Mouse (Mus musculus): ENCODE measurements at regions not wholly inside any gene's neighbourhood (a gene's known extent, or its start where the extent isn't known, plus 50 kb on each side); places are given as distances from the start of the nearest gene placed in this dataset.
"Not testable (repeated sequence)": the region's sequence is repeated elsewhere in the genome, so short reads cannot be mapped to it uniquely, and the experiment has no call there.

- TF ChIP-seq TBP (IDR thresholded peaks at IDR 0.05; ENCODE audit: low read depth, low read length) (peak; percentile 100), POLR2AphosphoS2 (IDR thresholded peaks at IDR 0.05; ENCODE audit: low read length) (no peak), ZMIZ1 (IDR thresholded peaks at IDR 0.05; ENCODE audit: low read depth, low read length) (no peak)
Observed at GRCm38 (mm10) chr9:104399927-104400326, 62.4 kb upstream of the Acpp start (continued).

- TF ChIP-seq TBP (IDR thresholded peaks at IDR 0.05; ENCODE audit: low read depth, low read length): peak; percentile 95
Observed at GRCm38 (mm10) chr9:104398484-104398883, 60.9 kb upstream of the Acpp start.

GRCm38 (mm10) chr9:104387805-104388204, 50.3 kb upstream of the Acpp start:
- DNase-seq (ENCODE audit: low read depth, low spot score): no peak
- Histone ChIP-seq H3K36me3 (ENCODE audit: control insufficient read depth in 1 of 2, insufficient read depth in 2 of 2, low read length in 2 of 2) (no peaks in the 10 kb centered on the region), H3K27me3 (ENCODE audit: control insufficient read depth in 1 of 2, insufficient read depth in 2 of 2, low read length in 2 of 2) (no peaks in the 10 kb centered on the region), H3K4me3 (ENCODE audit: control insufficient read depth in 1 of 2, insufficient read depth in 1 of 2, low read depth in 2 of 2, low read length in 2 of 2) (no peak overlapping the region), H3K27ac (ENCODE audit: control insufficient read depth, low read depth, low read length) (no peak overlapping the region), H3K9me3 (replicated peaks; ENCODE audit: insufficient read depth, low read length) (no peaks in the 10 kb centered on the region), H3K9ac (ENCODE audit: control insufficient read depth, low read depth, low read length, poor library complexity, severe bottlenecking) (no peak overlapping the region), H3K4me1 (ENCODE audit: control insufficient read depth in 1 of 2, insufficient read depth in 2 of 2, low read length in 2 of 2) (no peaks in the 10 kb centered on the region), H3K79me2 (ENCODE audit: control insufficient read depth, insufficient read depth, low read length, poor library complexity) (no peaks in the 10 kb centered on the region)
- TF ChIP-seq E2F4 (IDR thresholded peaks at IDR 0.05; ENCODE audit: borderline replicate concordance, low read depth, low read length): no peak
- TF ChIP-seq BHLHE40 (IDR thresholded peaks at IDR 0.05; ENCODE audit: borderline replicate concordance, low read depth, low read length): no peak
- TF ChIP-seq JUND (IDR thresholded peaks at IDR 0.05; ENCODE audit: low read depth, low read length): no peak
- no peak for TF ChIP-seq HCFC1 (IDR thresholded peaks at IDR 0.05; ENCODE audit: low read depth, low read length)
- no peak for TF ChIP-seq ZNF384 (IDR thresholded peaks at IDR 0.05; ENCODE audit: low read depth, low read length)
- TF ChIP-seq MAZ (IDR thresholded peaks at IDR 0.05; ENCODE audit: low read depth, low read length): no peak
- TF ChIP-seq POLR2A (IDR thresholded peaks at IDR 0.05; ENCODE audit: control insufficient read depth in 1 of 2, insufficient read depth in 1 of 2, low read depth in 1 of 2, low read length in 2 of 2, poor library complexity in 1 of 2): no peak
- TF ChIP-seq MEF2A (IDR thresholded peaks at IDR 0.05; ENCODE audit: extremely low read depth, insufficient replicate concordance, low read depth, low read length, poor library complexity, severe bottlenecking): no peak

More at GRCm38 (mm10) chr9:104398484-104398883, 60.9 kb upstream of the Acpp start:
- not testable (repeated sequence) for H3K79me2 ChIP-seq (ENCODE audit: control insufficient read depth, insufficient read depth, low read length, poor library complexity); H3K9ac ChIP-seq (ENCODE audit: control insufficient read depth, low read depth, low read length, poor library complexity, severe bottlenecking); H3K36me3 ChIP-seq (ENCODE audit: control insufficient read depth in 1 of 2, insufficient read depth in 2 of 2, low read length in 2 of 2); H3K27ac ChIP-seq (ENCODE audit: control insufficient read depth, low read depth, low read length); H3K27me3 ChIP-seq (ENCODE audit: control insufficient read depth in 1 of 2, insufficient read depth in 2 of 2, low read length in 2 of 2); H3K4me1 ChIP-seq (ENCODE audit: control insufficient read depth in 1 of 2, insufficient read depth in 2 of 2, low read length in 2 of 2); H3K9me3 ChIP-seq (replicated peaks; ENCODE audit: insufficient read depth, low read length)
- peak; percentile 44 for DNase-seq (ENCODE audit: low read depth, low spot score)
- H3K4me3 ChIP-seq (ENCODE audit: control insufficient read depth in 1 of 2, insufficient read depth in 1 of 2, low read depth in 2 of 2, low read length in 2 of 2): peak overlapping the region in 1 of 2 experiments; percentile 71; a peak in 1 of 4 replicates

All from MEL (cell line).